Mouse (Mus musculus) small intestine, adult 2 months (tissue): ENCODE data around the gene 1700028P14Rik. TPM values are rescaled to one million over a fixed set of nuclear protein-coding genes. Genes with fewer than 3 reads are reported as not detected.

Source experiments
- H3K27ac ChIP-seq: fragments of 200-500 bp; 2 replicates; pipeline ENCODE4 v1.5.1; 2012; ENCODE audit warnings: low read depth, low read length, control low read depth, inconsistent platforms; ENCODE audit not compliant: insufficient read depth
- H3K27me3 ChIP-seq: fragments of 200-500 bp; 2 replicates; pipeline ENCODE4 v1.6.1; 2012; ENCODE audit warnings: mild to moderate bottlenecking, moderate library complexity, low read length, inconsistent platforms; ENCODE audit not compliant: control insufficient read depth, insufficient read depth
- H3K36me3 ChIP-seq: fragments of 200-500 bp; 2 replicates; pipeline ENCODE4 v1.6.1; 2012; ENCODE audit warnings: mild to moderate bottlenecking, low read length, control low read depth, inconsistent platforms; ENCODE audit not compliant: control insufficient read depth, insufficient read depth
- H3K4me1 ChIP-seq: fragments of 200-500 bp; 2 replicates; pipeline ENCODE4 v1.6.1; 2012; ENCODE audit warnings: low read length, inconsistent platforms, mixed read lengths; ENCODE audit not compliant: control insufficient read depth, insufficient read depth, insufficient read length
- H3K4me3 ChIP-seq: fragments of 200-500 bp; 2 replicates; pipeline ENCODE4 v1.5.1; 2012; ENCODE audit warnings: low read depth, mild to moderate bottlenecking, control low read depth, inconsistent platforms, low read length, moderate library complexity
- CTCF ChIP-seq: fragments of 200-500 bp; IDR thresholded peaks from 2 replicates; pipeline ENCODE4 v1.5.1; 2012; ENCODE audit warnings: low read depth, mild to moderate bottlenecking, control low read depth, inconsistent platforms, low read length, moderate library complexity, mixed read lengths; ENCODE audit not compliant: insufficient replicate concordance, insufficient read length; ENCODE audit errors: extremely low read depth
- POLR2A ChIP-seq: fragments of 200-500 bp; IDR thresholded peaks from 2 replicates; pipeline ENCODE4 v1.6.1; 2012; ENCODE audit warnings: low read depth, mild to moderate bottlenecking, control low read depth, inconsistent platforms, low read length, moderate library complexity
- WGBS: fragments of 180-500 bp; shearing (Covaris S2); methylation state at CpG from one replicate; pipeline ENCODE4 v1.1.7; 2018; 5-methylcytosine and 5-hydroxymethylcytosine counted together
- polyA plus RNA-seq: library from polyadenylated mRNA; depleted of rRNA; stranded (reverse); fragments of >200 nt; gene quantifications from 2 replicates; pipeline ENCODE4 v1.2.3, GENCODE M21; 2012

1700028P14Rik gene
- polyA plus RNA-seq, 1 experiment = not detected

GRCm38 (mm10) chr19:23607951-23608350, 44.7 kb downstream of the 1700028P14Rik start:
- Histone ChIP-seq H3K4me1 (no peaks in the 10 kb centered on the region), H3K27me3 (no peaks in the 10 kb centered on the region), H3K36me3 (no peaks in the 10 kb centered on the region), H3K27ac (no peak overlapping the region), H3K4me3 (no peak overlapping the region)
- no peak for TF ChIP-seq CTCF
- 54% methylated on average over 2 of the region's 2 CpGs for WGBS

GRCm38 (mm10) chr19:23594950-23595349, 57.7 kb downstream of the 1700028P14Rik start:
- whole genome bisulfite sequencing = 82% methylated on average over 3 of the region's 3 CpGs
- TF ChIP-seq POLR2A (no peak), CTCF (no peak)
- no peaks in the 10 kb centered on the region for H3K36me3 ChIP-seq

GRCm38 (mm10) chr19:23578606-23579355, 73.8 kb downstream of the 1700028P14Rik start:
- H3K27me3 ChIP-seq = no peaks in the 10 kb centered on the region
- no peak overlapping the region for H3K4me3 ChIP-seq
- H3K36me3 ChIP-seq = no peaks in the 10 kb centered on the region
- TF ChIP-seq CTCF (no peak), POLR2A (no peak)
- H3K27ac ChIP-seq = no peak overlapping the region
- 78% methylated on average over 11 of the region's 11 CpGs for WGBS
- no peaks in the 10 kb centered on the region for H3K4me1 ChIP-seq

More at GRCm38 (mm10) chr19:23594950-23595349, 57.7 kb downstream of the 1700028P14Rik start:
- Histone ChIP-seq H3K4me3 (no peak overlapping the region), H3K4me1 (no peaks in the 10 kb centered on the region), H3K27me3 (no peaks in the 10 kb centered on the region), H3K27ac (no peak overlapping the region)

GRCm38 (mm10) chr19:23576685-23577084, 75.9 kb downstream of the 1700028P14Rik start:
- Histone ChIP-seq H3K27me3 (no peaks in the 10 kb centered on the region), H3K27ac (no peak overlapping the region), H3K4me3 (no peak overlapping the region), H3K4me1 (no peaks in the 10 kb centered on the region), H3K36me3 (no peaks in the 10 kb centered on the region)
- 39% methylated on average over 4 of the region's 4 CpGs for WGBS
- TF ChIP-seq POLR2A = no peak
- TF ChIP-seq CTCF = no peak

GRCm38 (mm10) chr19:23563693-23564092, 88.9 kb downstream of the 1700028P14Rik start:
- Histone ChIP-seq H3K36me3 (no peaks in the 10 kb centered on the region), H3K4me3 (no peak overlapping the region), H3K27ac (no peak overlapping the region), H3K27me3 (no peaks in the 10 kb centered on the region), H3K4me1 (no peaks in the 10 kb centered on the region)
- TF ChIP-seq POLR2A (no peak), CTCF (no peak)
- 83% methylated on average over 5 of the region's 5 CpGs for WGBS

- TF ChIP-seq CTCF (no peak), POLR2A (no peak)
- no peaks in the 10 kb centered on the region for H3K27me3 ChIP-seq
- no peaks in the 10 kb centered on the region for H3K4me1 ChIP-seq
- no peak overlapping the region for H3K4me3 ChIP-seq
- 86% methylated on average over 4 of the region's 4 CpGs for WGBS
- H3K27ac ChIP-seq = no peak overlapping the region
- no peaks in the 10 kb centered on the region for H3K36me3 ChIP-seq
These were observed 90.0 kb downstream of the 1700028P14Rik start for GRCm38 (mm10) chr19:23562588-23562987.

- H3K4me1 ChIP-seq = no peaks in the 10 kb centered on the region
- H3K36me3 ChIP-seq = no peaks in the 10 kb centered on the region
- no peak overlapping the region for H3K27ac ChIP-seq
- WGBS = 85% methylated on average over 6 of the region's 6 CpGs
- TF ChIP-seq POLR2A = no peak
- no peak for TF ChIP-seq CTCF
- H3K27me3 ChIP-seq = no peaks in the 10 kb centered on the region
- no peak overlapping the region for H3K4me3 ChIP-seq
These were observed 90.6 kb downstream of the 1700028P14Rik start for GRCm38 (mm10) chr19:23562061-23562460.
